Mouse (Mus musculus): ENCODE results near the gene Bach2. TPM values are rescaled to one million over a fixed set of nuclear protein-coding genes. Genes with fewer than 3 reads are reported as not detected.

Gene Bach2
- polyA plus RNA-seq, 1 experiment from 2014 or later = 4.4 TPM

DNA sequence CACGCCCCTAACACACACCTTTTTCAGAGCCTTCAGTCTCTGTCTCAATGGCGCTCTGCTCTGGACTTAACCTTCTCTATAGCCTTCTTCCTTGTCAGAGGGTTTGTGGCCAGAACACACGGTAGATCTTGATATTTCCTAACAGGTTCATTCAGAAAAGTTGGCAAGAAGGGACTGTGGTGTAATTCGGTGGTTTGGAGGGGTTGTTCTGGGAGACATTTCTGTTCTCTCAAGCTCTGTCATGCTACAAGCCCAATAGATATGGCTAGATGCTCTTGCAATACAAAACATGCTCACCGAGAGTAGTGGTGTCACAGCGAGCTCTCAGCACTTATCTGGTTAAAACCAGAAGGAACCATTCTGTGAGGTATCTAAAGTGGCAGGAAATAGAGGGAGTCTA lies 51.2 kb downstream of the Bach2 start:
- in situ Hi-C loops (cut with MboI; ENCODE audit: low pct_unique_long_range_greater_than_20kb) = no loop called here
- no peak for DNase-seq (ENCODE audit: low read depth, low spot score)
- ChIA-PET CTCF (interaction anchor here (1.3 kb wide), 1 partner anchor 9 kb away, joined by 3 read pairs; no protein-coding TSS in a partner anchor), POLR2A (interaction anchor here (0.6 kb wide), 1 partner anchor 110 kb away, joined by 3 read pairs; no protein-coding TSS in a partner anchor)
- ATAC-seq = no peak
- no peak for TF ChIP-seq CTCF (IDR thresholded peaks at IDR 0.05)
- H3K27me3 ChIP-seq = no peaks in the 10 kb centered on the region

DNA sequence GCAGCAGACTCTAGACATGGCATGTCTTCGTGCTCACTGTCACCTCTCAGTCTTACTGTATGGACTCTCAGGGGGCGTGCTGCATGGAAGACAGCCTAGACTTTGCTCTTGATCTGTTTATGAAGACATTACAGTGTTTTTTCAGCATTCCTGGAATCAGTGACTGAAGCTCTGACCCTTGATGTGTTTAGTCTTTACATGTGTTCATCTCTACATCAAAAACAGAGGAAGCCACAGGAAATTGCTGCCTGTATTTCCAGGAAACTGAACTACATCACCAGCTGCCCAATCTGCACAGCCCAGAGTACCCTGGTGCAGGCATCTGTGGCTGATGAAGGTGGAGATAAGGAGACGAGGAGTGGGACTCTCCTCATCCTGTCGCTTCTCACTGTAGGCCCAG lies 52.8 kb downstream of the Bach2 start:
- no peak for TF ChIP-seq CTCF (IDR thresholded peaks at IDR 0.05)
- DNase-seq (ENCODE audit: low read depth, low spot score) (no peak), ATAC-seq (no peak)
- no peaks in the 10 kb centered on the region for H3K27me3 ChIP-seq
- CTCF ChIA-PET = no interaction called here
- POLR2A ChIA-PET = no interaction called here
- in situ Hi-C loops (cut with MboI; ENCODE audit: low pct_unique_long_range_greater_than_20kb) = no loop called here

DNA sequence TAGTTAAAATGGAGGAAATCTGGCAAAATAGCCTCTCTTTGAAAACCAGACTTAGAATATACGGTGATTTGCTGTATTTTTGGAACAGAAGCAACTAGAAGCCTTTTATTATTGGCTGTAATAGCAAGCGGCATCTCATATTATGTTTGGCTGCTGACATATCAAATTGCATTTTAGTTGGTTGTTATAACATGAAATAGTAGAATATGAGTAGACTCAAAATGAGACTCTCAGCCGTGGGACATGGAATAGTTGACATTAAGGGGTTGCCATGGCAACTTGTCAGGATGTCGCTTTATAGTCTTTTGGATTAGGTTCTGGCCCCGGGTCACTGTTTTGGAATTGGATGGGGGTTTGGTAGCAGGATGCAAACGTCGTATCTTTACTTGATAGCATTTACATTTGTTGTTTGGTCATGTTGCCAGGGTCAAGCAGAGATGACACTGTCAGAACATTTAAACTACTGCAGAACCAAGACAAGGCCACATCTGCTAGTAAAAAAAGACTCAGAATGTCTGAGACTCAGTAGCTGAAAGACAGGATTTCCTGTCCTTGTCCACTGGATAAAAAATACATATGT lies 55.2 kb downstream of the Bach2 start:
- TF ChIP-seq CTCF (IDR thresholded peaks at IDR 0.05) = no peak
- POLR2A ChIA-PET = no interaction called here
- H3K27me3 ChIP-seq = no peaks in the 10 kb centered on the region
- DNase-seq (ENCODE audit: low read depth, low spot score) (no peak), ATAC-seq (no peak)
- CTCF ChIA-PET = no interaction called here
- in situ Hi-C loops (cut with MboI; ENCODE audit: low pct_unique_long_range_greater_than_20kb) = no loop called here

DNA sequence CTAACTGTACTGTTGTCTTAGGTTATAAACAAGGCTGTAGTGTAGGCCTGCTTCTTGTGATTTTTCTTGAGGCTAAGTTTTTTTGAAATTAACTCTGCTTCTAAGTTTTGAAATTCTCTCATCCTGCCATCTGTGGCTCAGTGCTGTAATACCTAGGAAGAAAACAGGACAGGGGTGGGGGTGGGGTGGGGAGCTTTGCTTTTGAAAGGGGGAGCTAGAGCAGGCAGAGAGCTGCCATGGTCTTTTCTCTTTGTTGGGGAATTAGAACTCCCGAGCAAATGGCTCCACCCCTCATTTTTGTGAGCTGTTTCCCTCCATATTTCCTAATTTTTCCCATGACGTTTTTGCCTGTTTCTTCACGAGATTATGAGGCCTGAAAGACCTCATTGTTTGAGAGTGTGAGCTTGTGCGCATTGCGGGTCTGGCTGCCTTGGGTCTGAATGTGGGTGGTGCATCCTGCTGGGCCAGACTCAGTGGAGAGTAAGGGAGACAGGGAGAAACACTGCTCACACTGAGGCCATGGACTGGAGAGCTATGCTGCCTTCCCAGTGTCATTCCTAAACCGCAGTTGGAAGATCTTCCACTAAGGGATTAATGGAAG lies 58.6 kb downstream of the Bach2 start:
- no peak for TF ChIP-seq CTCF (IDR thresholded peaks at IDR 0.05)
- in situ Hi-C loops (cut with MboI; ENCODE audit: low pct_unique_long_range_greater_than_20kb) = no loop called here
- DNase-seq (ENCODE audit: low read depth, low spot score) = no peak
- no peak for ATAC-seq
- no peaks in the 10 kb centered on the region for H3K27me3 ChIP-seq
- ChIA-PET CTCF (no interaction called here), POLR2A (no interaction called here)

DNA sequence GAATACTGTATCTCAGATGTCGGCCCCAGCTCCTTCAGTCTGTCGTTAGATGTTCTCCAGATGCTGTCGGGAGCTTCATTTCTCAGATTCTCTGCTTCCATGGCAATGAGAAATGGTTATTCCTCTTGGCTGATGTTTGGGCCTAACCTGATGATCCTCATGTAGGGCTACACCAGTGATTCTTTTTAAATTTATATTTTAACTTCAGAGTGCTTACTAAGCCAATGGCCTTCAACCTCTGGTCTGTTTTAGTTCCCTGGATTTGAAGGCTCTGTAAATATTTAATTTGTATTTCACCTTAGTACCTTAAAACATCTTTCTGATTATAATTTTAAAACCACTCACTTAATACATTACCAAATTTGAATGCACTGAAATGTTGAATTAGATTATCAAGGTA lies 60.6 kb downstream of the Bach2 start:
- POLR2A ChIA-PET = no interaction called here
- CTCF ChIA-PET = interaction anchor here (1.2 kb wide), 2 partner anchors 9 to 10 kb away, joined by 3 read pairs; no protein-coding TSS in a partner anchor
- ATAC-seq = no peak

DNA sequence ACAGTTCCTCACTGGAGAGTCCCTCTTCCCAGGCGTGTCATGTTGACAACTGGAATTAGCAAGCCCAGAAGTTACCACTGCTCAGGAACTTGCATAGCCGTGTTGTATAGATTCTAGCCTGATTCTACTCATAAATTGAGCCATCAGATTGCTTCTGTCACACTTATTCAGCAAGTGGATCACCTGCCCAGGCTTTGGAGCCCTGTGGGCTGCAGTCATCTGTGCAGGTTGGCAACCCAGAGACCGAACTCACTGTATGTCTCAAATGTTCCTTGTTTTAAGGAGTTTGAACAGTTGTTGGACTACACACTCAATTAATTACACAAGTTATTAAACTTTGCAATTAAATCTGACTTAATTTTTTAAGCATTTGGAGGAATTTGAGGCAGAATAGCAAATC lies 61.4 kb downstream of the Bach2 start:
- no peaks in the 10 kb centered on the region for H3K27me3 ChIP-seq
- POLR2A ChIA-PET = no interaction called here
- CTCF ChIA-PET = interaction anchor here (1.2 kb wide), 1 partner anchor 11 kb away, joined by 3 read pairs; no protein-coding TSS in a partner anchor
- in situ Hi-C loops (cut with MboI; ENCODE audit: low pct_unique_long_range_greater_than_20kb) = loop anchor here (5.0 to 10.0 kb wide), 5 partner anchors 48 to 245 kb away; no protein-coding TSS in a partner anchor
- ATAC-seq (no peak), DNase-seq (ENCODE audit: low read depth, low spot score) (no peak)
- TF ChIP-seq CTCF (IDR thresholded peaks at IDR 0.05) = no peak

More for the DNA sequence above, 60.6 kb downstream of the Bach2 start:
- in situ Hi-C loops (cut with MboI; ENCODE audit: low pct_unique_long_range_greater_than_20kb) = no loop called here
- DNase-seq (ENCODE audit: low read depth, low spot score) = no peak
- H3K27me3 ChIP-seq = no peaks in the 10 kb centered on the region
- no peak for TF ChIP-seq CTCF (IDR thresholded peaks at IDR 0.05)

DNA sequence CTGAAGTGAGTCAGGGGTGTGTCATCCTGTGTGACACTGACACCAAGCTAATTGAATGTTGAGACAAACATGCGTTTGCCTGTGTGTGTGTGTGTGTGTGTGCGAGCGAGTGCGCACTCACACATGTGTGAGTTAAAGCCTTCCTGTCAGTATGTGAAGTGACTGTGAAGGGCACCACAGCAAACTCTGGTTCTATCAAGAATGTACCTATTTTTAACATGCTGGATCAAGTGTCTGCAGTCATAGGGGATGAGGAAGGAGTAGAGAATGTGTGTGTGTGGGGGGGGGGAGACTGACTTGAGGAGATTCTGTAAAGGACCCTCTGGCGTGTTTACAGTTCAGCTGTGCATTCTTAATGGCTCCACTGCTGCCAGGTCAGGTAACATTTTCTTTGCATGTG lies 64.1 kb downstream of the Bach2 start:
- POLR2A ChIA-PET = interaction anchor here (2.1 kb wide), 1 partner anchor 10 kb away, joined by 7 read pairs; no protein-coding TSS in a partner anchor
- no peak for ATAC-seq
- no peak for DNase-seq (ENCODE audit: low read depth, low spot score)
- no peak for TF ChIP-seq CTCF (IDR thresholded peaks at IDR 0.05)
- H3K27me3 ChIP-seq = no peaks in the 10 kb centered on the region
- in situ Hi-C loops (cut with MboI; ENCODE audit: low pct_unique_long_range_greater_than_20kb) = loop anchor here (5.0 to 10.0 kb wide), 5 partner anchors 50 to 248 kb away; no protein-coding TSS in a partner anchor
- CTCF ChIA-PET = no interaction called here

DNA sequence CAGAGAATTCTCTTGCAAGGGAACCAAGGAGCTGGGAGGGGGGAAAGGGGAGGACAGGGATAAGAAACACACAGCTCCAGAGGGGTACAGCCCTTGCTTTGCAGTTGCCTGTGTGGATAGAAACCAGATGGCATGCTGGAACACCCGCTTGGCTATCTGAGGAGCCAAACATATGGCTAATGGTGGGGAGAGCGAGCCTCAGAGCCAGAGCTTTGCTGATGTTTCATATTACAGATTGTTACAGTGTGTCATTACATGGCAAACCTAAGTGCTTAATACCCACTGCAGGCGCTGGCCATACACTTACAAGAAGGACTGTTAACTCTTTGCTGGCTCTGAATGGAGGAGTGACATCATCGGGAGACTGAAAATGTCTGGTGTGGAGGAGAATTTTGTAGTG lies 64.5 kb downstream of the Bach2 start:
- in situ Hi-C loops (cut with MboI; ENCODE audit: low pct_unique_long_range_greater_than_20kb) = loop anchor here (5.0 to 10.0 kb wide), 5 partner anchors 51 to 248 kb away; no protein-coding TSS in a partner anchor
- CTCF ChIA-PET = no interaction called here
- POLR2A ChIA-PET = interaction anchor here (2.1 kb wide), 1 partner anchor 10 kb away, joined by 7 read pairs; no protein-coding TSS in a partner anchor
- H3K27me3 ChIP-seq = no peaks in the 10 kb centered on the region
- no peak for TF ChIP-seq CTCF (IDR thresholded peaks at IDR 0.05)
- DNase-seq (ENCODE audit: low read depth, low spot score) = no peak
- no peak for ATAC-seq

DNA sequence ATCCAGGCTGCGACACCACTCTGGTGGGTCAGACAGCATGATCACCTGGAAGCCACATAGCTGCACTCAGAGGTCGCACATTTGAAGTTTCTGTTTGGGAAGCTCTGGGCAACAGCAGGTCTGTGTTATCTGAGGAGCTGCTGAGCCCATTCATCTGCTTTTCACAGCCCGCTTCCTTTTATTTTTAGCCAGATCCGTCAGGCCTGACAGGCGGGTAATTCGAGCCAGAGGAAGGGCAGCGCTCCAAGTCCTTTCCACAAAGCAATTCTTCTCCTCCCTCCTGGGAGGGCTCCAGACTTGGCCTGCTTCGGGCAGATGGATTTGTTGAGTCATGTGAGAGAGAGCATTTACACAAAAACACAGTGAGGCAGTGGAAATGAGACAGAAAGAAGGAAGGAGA lies 65.1 kb downstream of the Bach2 start:
- H3K27me3 ChIP-seq = no peaks in the 10 kb centered on the region
- TF ChIP-seq CTCF (IDR thresholded peaks at IDR 0.05) = no peak
- ATAC-seq (peak; percentile 78), DNase-seq (ENCODE audit: low read depth, low spot score) (peak; percentile 94)
- ChIA-PET POLR2A (interaction anchor here (2.1 kb wide), 1 partner anchor 9 kb away, joined by 7 read pairs; no protein-coding TSS in a partner anchor), CTCF (no interaction called here)
- in situ Hi-C loops (cut with MboI; ENCODE audit: low pct_unique_long_range_greater_than_20kb) = loop anchor here (5.0 to 10.0 kb wide), 5 partner anchors 51 to 249 kb away; no protein-coding TSS in a partner anchor

DNA sequence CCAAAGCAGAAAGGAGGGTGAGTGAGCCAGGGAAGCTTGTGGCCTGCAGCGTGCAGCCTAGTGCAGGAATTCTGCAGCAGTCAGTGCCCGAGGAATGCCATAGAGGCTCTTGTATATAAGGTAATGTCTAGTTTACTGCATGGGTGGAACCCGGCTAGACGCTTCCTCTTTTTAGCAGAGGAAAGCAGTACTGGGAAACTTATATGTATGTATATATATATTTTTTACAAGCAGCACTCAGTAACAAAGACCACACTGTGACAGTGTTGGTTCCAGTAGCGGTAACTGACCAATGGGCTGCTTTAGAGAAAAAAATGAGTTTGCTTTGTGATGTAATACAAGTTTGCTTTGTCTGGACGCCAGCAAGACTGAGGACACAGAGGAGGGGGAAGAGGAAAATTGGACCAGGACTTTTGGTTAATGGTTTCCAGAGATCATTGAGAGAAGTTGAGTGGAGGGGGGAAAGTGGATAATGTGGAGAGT lies 65.7 kb downstream of the Bach2 start:
- ChIA-PET POLR2A (interaction anchor here (2.1 kb wide), 1 partner anchor 8 kb away, joined by 7 read pairs; no protein-coding TSS in a partner anchor), CTCF (no interaction called here)
- TF ChIP-seq CTCF (IDR thresholded peaks at IDR 0.05) = no peak
- ATAC-seq (peak; percentile 76), DNase-seq (ENCODE audit: low read depth, low spot score) (peak; percentile 64)
- no peaks in the 10 kb centered on the region for H3K27me3 ChIP-seq
- in situ Hi-C loops (cut with MboI; ENCODE audit: low pct_unique_long_range_greater_than_20kb) = loop anchor here (5.0 to 10.0 kb wide), 5 partner anchors 52 to 249 kb away; no protein-coding TSS in a partner anchor

Measured in Patski (cell line).